Mouse (Mus musculus): ENCODE measurements at regions not wholly inside any gene's neighbourhood (a gene's known extent, or its start where the extent isn't known, plus 50 kb on each side); places are given as distances from the start of the nearest gene placed in this dataset.

- Histone ChIP-seq H3K36me3 (ENCODE audit: control insufficient read depth in 1 of 2, insufficient read depth in 2 of 2, low read length in 2 of 2) (no peaks in the 10 kb centered on the region), H3K4me3 (ENCODE audit: control insufficient read depth in 1 of 2, insufficient read depth in 1 of 2, low read depth in 2 of 2, low read length in 2 of 2) (peak overlapping the region in 1 of 2 experiments; percentile 31; a peak in 2 of 4 replicates)
These were observed 83.3 kb downstream of the Serpinb9g start for GRCm38 (mm10) chr13:33567915-33568314.

GRCm38 (mm10) chr13:33569318-33569717 lies 84.7 kb downstream of the Serpinb9g start:
- TF ChIP-seq RCOR1 (IDR thresholded peaks at IDR 0.05; ENCODE audit: low read depth, low read length) (no peak), EP300 (IDR thresholded peaks at IDR 0.05; ENCODE audit: low read depth in 1 of 2, low read length in 2 of 2) (peak in 1 of 2 experiments; percentile 56; a peak in 2 of 4 replicates), NRF1 (IDR thresholded peaks at IDR 0.05; ENCODE audit: insufficient read depth, low read depth, low read length, poor library complexity, severe bottlenecking) (no peak), GATA1 (IDR thresholded peaks at IDR 0.05; ENCODE audit: low read depth, low read length) (peak; percentile 29; the same call in 1 of the 2 replicates), TAL1 (IDR thresholded peaks at IDR 0.05; ENCODE audit: low read length) (peak; percentile 92)
- Histone ChIP-seq H3K27ac (ENCODE audit: control insufficient read depth, low read depth, low read length) (peak overlapping the region; percentile 72), H3K4me1 (ENCODE audit: control insufficient read depth in 1 of 2, insufficient read depth in 2 of 2, low read length in 2 of 2) (no peaks in the 10 kb centered on the region), H3K9ac (ENCODE audit: control insufficient read depth, low read depth, low read length, poor library complexity, severe bottlenecking) (no peak overlapping the region; the same call in 1 of the 2 replicates), H3K27me3 (ENCODE audit: control insufficient read depth in 1 of 2, insufficient read depth in 2 of 2, low read length in 2 of 2) (no peaks in the 10 kb centered on the region), H3K79me2 (ENCODE audit: control insufficient read depth, insufficient read depth, low read length, poor library complexity) (no peaks in the 10 kb centered on the region), H3K9me3 (replicated peaks; ENCODE audit: insufficient read depth, low read length) (no peaks in the 10 kb centered on the region), H3K4me3 (ENCODE audit: control insufficient read depth in 1 of 2, insufficient read depth in 1 of 2, low read depth in 2 of 2, low read length in 2 of 2) (peak overlapping the region in 1 of 2 experiments; percentile 31; a peak in 2 of 4 replicates), H3K36me3 (ENCODE audit: control insufficient read depth in 1 of 2, insufficient read depth in 2 of 2, low read length in 2 of 2) (no peaks in the 10 kb centered on the region)
- peak; percentile 56 for DNase-seq (ENCODE audit: low read depth, low spot score)

More at GRCm38 (mm10) chr13:33567915-33568314, 83.3 kb downstream of the Serpinb9g start:
- no peak for TF ChIP-seq TBP (IDR thresholded peaks at IDR 0.05; ENCODE audit: low read depth, low read length)
- no peak for TF ChIP-seq MAX (IDR thresholded peaks at IDR 0.05; ENCODE audit: low read length)
- no peak for TF ChIP-seq MYC (IDR thresholded peaks at IDR 0.05; ENCODE audit: low read depth, low read length)
- no peak for TF ChIP-seq SMC3 (IDR thresholded peaks at IDR 0.05; ENCODE audit: low read depth, low read length)
- no peak for TF ChIP-seq MAFK (IDR thresholded peaks at IDR 0.05; ENCODE audit: borderline replicate concordance, low read depth, low read length)
- TF ChIP-seq SIN3A (IDR thresholded peaks at IDR 0.05; ENCODE audit: low read length), result no peak
- no peak for TF ChIP-seq MYB (IDR thresholded peaks at IDR 0.05; ENCODE audit: low read depth, low read length)
- TF ChIP-seq GATA1 (IDR thresholded peaks at IDR 0.05; ENCODE audit: low read depth, low read length), result no peak
- TF ChIP-seq ETS1 (IDR thresholded peaks at IDR 0.05; ENCODE audit: low read depth, low read length), result no peak
- no peak for TF ChIP-seq MXI1 (IDR thresholded peaks at IDR 0.05; ENCODE audit: low read depth, low read length)
- TF ChIP-seq CHD2 (IDR thresholded peaks at IDR 0.05; ENCODE audit: low read length), result no peak
- TF ChIP-seq USF2 (IDR thresholded peaks at IDR 0.05; ENCODE audit: borderline replicate concordance in 1 of 2, insufficient read depth in 1 of 2, low read depth in 1 of 2, low read length in 2 of 2), result no peak
- TF ChIP-seq NELFE (IDR thresholded peaks at IDR 0.05; ENCODE audit: low read depth, low read length), result no peak
- TF ChIP-seq TAL1 (IDR thresholded peaks at IDR 0.05; ENCODE audit: low read length), result no peak
- TF ChIP-seq BHLHE40 (IDR thresholded peaks at IDR 0.05; ENCODE audit: borderline replicate concordance, low read depth, low read length), result no peak
- TF ChIP-seq MEF2A (IDR thresholded peaks at IDR 0.05; ENCODE audit: extremely low read depth, insufficient replicate concordance, low read depth, low read length, poor library complexity, severe bottlenecking), result no peak
- TF ChIP-seq RAD21 (IDR thresholded peaks at IDR 0.05; ENCODE audit: low read depth, low read length), result no peak
- TF ChIP-seq MAZ (IDR thresholded peaks at IDR 0.05; ENCODE audit: low read depth, low read length), result no peak
- TF ChIP-seq HCFC1 (IDR thresholded peaks at IDR 0.05; ENCODE audit: low read depth, low read length), result no peak
- no peaks in the 10 kb centered on the region for H3K4me1 ChIP-seq (ENCODE audit: control insufficient read depth in 1 of 2, insufficient read depth in 2 of 2, low read length in 2 of 2)
- no peak for DNase-seq (ENCODE audit: low read depth, low spot score)
- peak overlapping the region; percentile 29; the same call in 1 of the 2 replicates for H3K9ac ChIP-seq (ENCODE audit: control insufficient read depth, low read depth, low read length, poor library complexity, severe bottlenecking)
- H3K9me3 ChIP-seq (replicated peaks; ENCODE audit: insufficient read depth, low read length), result no peaks in the 10 kb centered on the region
- no peaks in the 10 kb centered on the region for H3K27me3 ChIP-seq (ENCODE audit: control insufficient read depth in 1 of 2, insufficient read depth in 2 of 2, low read length in 2 of 2)
- no peaks in the 10 kb centered on the region for H3K79me2 ChIP-seq (ENCODE audit: control insufficient read depth, insufficient read depth, low read length, poor library complexity)
- no peak overlapping the region for H3K27ac ChIP-seq (ENCODE audit: control insufficient read depth, low read depth, low read length)

Data from MEL (cell line).